Mouse (Mus musculus) midbrain, postnatal 0 days (tissue): ENCODE measurements at regions not wholly inside any gene's neighbourhood (a gene's known extent, or its start where the extent isn't known, plus 50 kb on each side); places are given as distances from the start of the nearest gene placed in this dataset.
A peak's percentile ranks its signal among the peaks of the same experiment; 100 is the strongest.

ENCODE experiments used
- ATAC-seq: fragments of 200-750 bp; cut with Nextera tagmentation; 2 replicates; pipeline ENCODE4 v1.8.0; 2017; ENCODE audit warnings: moderate number of reproducible peaks, mild to moderate bottlenecking, moderate TSS enrichment, moderate library complexity; ENCODE audit not compliant: low FRiP score
- DNase-seq: peaks from one replicate; pipeline ENCODE4 v3.0.0-alpha.2; 2015; ENCODE audit warnings: low spot score
- H3K27ac ChIP-seq: fragments of 300-500 bp; sonication (generic); 2 replicates; pipeline ENCODE4 v1.5.1; 2014; ENCODE audit warnings: low read depth, mild to moderate bottlenecking, low read length, mixed read lengths
- H3K27me3 ChIP-seq: fragments of 300-500 bp; sonication (generic); 2 replicates; pipeline ENCODE4 v1.6.1; 2014; ENCODE audit warnings: low read length, control low read depth, mixed read lengths; ENCODE audit not compliant: insufficient read depth
- H3K36me3 ChIP-seq: fragments of 300-500 bp; sonication (generic); 2 replicates; pipeline ENCODE4 v1.6.1; 2014; ENCODE audit warnings: low read length, control low read depth, mixed read lengths; ENCODE audit not compliant: insufficient read depth
- H3K4me1 ChIP-seq: fragments of 300-500 bp; sonication (generic); 2 replicates; pipeline ENCODE4 v1.6.1; 2014; ENCODE audit warnings: mild to moderate bottlenecking, control low read depth, antibody characterized with exemption, low read length, mixed read lengths; ENCODE audit not compliant: insufficient read depth
- H3K4me2 ChIP-seq: fragments of 300-500 bp; sonication (generic); 2 replicates; pipeline ENCODE4 v1.6.1; 2014; ENCODE audit warnings: low read depth, mild to moderate bottlenecking, low read length, mixed read lengths; ENCODE audit not compliant: poor library complexity, severe bottlenecking
- H3K4me3 ChIP-seq: fragments of 300-500 bp; sonication (generic); 2 replicates; pipeline ENCODE4 v1.5.1; 2014; ENCODE audit warnings: low read depth, mild to moderate bottlenecking, low read length, moderate library complexity
- H3K9ac ChIP-seq: fragments of 300-500 bp; sonication (generic); replicated peaks from 2 replicates; pipeline ENCODE4 v1.6.1; 2014; ENCODE audit warnings: mild to moderate bottlenecking, low read length, moderate library complexity, mixed read lengths; ENCODE audit not compliant: poor library complexity, severe bottlenecking
- H3K9me3 ChIP-seq: fragments of 300-500 bp; sonication (generic); 2 replicates; pipeline ENCODE4 v1.6.1; 2016; ENCODE audit warnings: low read length, control low read depth
- CTCF ChIP-seq: IDR thresholded peaks from 2 replicates; pipeline ENCODE4 v1.5.1; 2016; ENCODE audit warnings: antibody characterized with exemption, mild to moderate bottlenecking
- WGBS: fragments of 180-500 bp; shearing (Covaris S2); extraction: QIAGEN DNeasy Blood & Tissue Kit; methylation state at CpG from one replicate; pipeline ENCODE4 v1.1.7; 2014; 5-methylcytosine and 5-hydroxymethylcytosine counted together

DNA sequence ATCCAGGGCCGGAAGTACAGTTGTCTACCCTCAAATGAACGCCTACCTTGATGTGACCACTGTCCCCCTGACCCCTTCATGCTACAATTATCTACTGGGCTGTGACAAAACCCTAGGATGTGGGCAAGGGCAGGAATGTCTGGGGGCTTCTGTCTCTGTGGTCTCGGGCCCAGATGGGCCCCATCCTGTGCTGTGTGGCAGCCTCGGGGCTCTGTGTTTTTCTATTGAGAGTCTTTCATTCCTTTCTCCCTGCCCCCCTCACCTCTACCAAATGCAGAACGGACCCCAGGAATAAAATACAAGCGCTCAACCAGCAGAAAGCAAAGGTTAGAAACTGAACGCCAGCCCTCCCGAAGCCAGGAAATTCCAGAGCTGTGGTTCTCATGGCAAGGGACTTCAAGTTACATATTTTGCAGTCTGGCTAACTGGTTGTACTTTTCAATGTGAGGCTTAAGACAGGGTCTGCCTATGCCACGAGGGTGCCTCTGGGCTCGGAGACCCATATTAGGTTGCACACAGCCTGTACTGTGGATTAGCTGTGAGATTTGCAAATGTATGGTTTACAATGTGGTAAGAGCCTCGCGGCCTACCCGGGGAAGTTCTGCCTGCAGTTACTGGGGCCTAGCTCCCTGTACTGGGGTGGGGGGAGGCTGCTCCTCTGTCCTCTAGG lies 97.7 kb upstream of the Six2 start:
- TF ChIP-seq CTCF, result no peak
- H3K27me3 ChIP-seq, result no peaks in the 10 kb centered on the region
- H3K4me3 ChIP-seq, result no peak overlapping the region
- no peaks in the 10 kb centered on the region for H3K36me3 ChIP-seq
- H3K9ac ChIP-seq, result no peak overlapping the region
- H3K9me3 ChIP-seq, result no peaks in the 10 kb centered on the region
- no peaks in the 10 kb centered on the region for H3K4me1 ChIP-seq
- no peak overlapping the region for H3K27ac ChIP-seq
- WGBS, result 49% methylated on average over 13 of the region's 13 CpGs
- no peak for ATAC-seq
- no peak overlapping the region for H3K4me2 ChIP-seq
- no peak for DNase-seq

DNA sequence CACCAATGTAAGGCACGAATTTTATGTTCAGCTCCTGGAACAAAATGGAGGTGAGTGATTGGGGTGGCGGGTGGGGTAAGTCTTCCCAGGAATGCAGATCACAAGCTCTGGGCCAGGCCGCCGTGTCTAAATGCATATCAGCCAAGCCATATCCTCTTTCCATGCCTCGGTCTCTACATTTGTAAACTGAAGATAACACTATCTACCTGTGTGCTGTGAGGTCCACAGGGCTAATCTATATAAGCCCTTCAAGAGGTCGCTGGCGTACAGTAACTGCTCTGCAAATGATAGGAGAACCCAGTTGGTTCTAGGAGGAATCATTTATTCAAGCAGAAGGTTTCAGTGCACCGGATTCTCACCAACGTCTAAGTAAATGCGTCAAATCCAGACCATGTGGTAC lies 92.4 kb upstream of the Six2 start:
- H3K4me1 ChIP-seq, result peaks cover 7% of the 10 kb centered on the region; the same call in 1 of the 2 replicates
- H3K27me3 ChIP-seq, result no peaks in the 10 kb centered on the region
- no peak overlapping the region for H3K27ac ChIP-seq
- no peaks in the 10 kb centered on the region for H3K9me3 ChIP-seq
- no peaks in the 10 kb centered on the region for H3K36me3 ChIP-seq
- no peak overlapping the region for H3K4me3 ChIP-seq
- no peak for TF ChIP-seq CTCF
- 94% methylated on average over 10 of the region's 10 CpGs for WGBS
- no peak overlapping the region for H3K4me2 ChIP-seq
- no peak overlapping the region for H3K9ac ChIP-seq
- no peak for DNase-seq
- ATAC-seq, result no peak

DNA sequence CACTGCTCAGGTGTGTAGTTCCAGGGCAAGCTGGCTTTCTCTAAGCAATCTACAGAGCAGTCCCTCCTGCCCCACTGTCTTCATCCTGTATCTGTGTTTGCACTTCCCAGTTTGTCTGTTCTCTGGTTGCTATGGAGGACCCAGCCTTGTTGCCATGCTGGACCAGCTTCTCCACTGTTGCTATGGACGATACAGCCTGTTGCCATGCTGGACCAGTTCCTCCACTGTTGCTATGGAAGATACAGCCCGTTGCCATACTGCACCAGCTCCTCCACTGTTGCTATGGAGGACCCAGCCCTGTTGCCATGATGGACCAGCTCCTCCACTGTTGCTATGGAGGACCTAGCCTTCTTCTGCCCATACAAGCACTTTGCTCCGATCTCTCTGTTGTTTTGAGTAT lies 88.8 kb upstream of the Six2 start:
- no peaks in the 10 kb centered on the region for H3K9me3 ChIP-seq
- no peak for TF ChIP-seq CTCF
- WGBS, result 21% methylated on average over 3 of the region's 3 CpGs
- H3K9ac ChIP-seq, result no peak overlapping the region
- H3K27me3 ChIP-seq, result no peaks in the 10 kb centered on the region
- no peaks in the 10 kb centered on the region for H3K36me3 ChIP-seq
- peak; percentile 96 for ATAC-seq
- DNase-seq, result peak; percentile 86
- H3K4me1 ChIP-seq, result peaks cover 7% of the 10 kb centered on the region; the same call in 1 of the 2 replicates
- H3K27ac ChIP-seq, result peak overlapping the region; percentile 70
- H3K4me3 ChIP-seq, result no peak overlapping the region
- H3K4me2 ChIP-seq, result no peak overlapping the region

DNA sequence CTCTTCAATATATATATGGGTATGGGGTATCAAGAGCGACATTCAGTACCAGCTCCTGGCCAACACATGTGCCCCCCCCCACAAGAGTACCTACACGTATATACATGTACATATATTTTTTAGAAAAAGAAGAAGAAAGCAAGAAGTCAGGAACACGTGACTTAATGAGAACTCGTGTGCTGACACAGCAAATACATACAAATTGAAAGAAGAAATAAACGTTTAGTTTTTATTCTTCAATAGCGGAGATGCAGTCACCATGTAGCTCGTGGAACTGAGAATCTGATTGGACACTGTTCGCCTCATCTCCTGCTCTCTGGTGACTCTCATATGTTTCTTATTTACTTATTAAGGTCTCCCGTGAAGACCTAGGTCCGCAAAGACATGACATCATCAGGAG lies 80.3 kb upstream of the Six2 start:
- Histone ChIP-seq H3K9me3 (no peaks in the 10 kb centered on the region), H3K27me3 (no peaks in the 10 kb centered on the region), H3K36me3 (no peaks in the 10 kb centered on the region), H3K27ac (no peak overlapping the region), H3K4me1 (no peaks in the 10 kb centered on the region), H3K4me2 (no peak overlapping the region), H3K9ac (no peak overlapping the region), H3K4me3 (no peak overlapping the region)
- TF ChIP-seq CTCF, result no peak
- 89% methylated on average over 10 of the region's 10 CpGs for WGBS
- no peak for ATAC-seq
- no peak for DNase-seq

DNA sequence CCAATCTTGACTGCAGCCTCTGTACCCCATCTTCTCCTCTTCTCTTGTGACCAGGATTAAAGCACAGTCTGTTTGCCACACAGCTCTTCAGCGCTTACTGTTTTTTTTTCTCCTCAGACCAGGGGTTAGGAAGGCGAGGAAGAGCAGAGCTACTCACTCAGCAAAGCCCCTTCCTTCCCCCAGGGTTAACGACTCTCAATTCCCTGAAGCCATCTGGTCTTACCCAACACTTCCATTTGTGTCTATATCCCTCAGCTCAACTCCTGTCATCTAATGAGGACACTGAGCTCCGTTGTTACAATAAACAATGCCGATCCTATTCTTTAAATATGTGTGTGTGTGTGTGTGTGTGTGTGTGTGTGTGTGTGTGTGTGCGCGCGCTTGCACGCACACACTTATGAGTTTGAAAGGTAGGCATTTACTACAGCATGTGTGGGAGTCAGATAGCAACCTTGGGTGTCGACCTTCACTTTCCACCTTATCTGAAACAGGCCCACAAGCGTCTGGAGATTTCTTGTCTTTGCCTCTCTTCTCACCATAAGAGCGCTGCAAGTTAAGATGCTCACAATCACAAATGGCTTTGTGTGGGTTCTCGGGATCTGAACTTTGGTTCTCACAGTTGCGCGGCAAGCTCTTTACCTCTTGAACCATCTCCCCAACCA lies 79.3 kb upstream of the Six2 start:
- WGBS, result 85% methylated on average over 15 of the region's 15 CpGs
- TF ChIP-seq CTCF, result no peak
- no peaks in the 10 kb centered on the region for H3K4me1 ChIP-seq
- DNase-seq (no peak), ATAC-seq (no peak)
- H3K9me3 ChIP-seq, result no peaks in the 10 kb centered on the region
- no peak overlapping the region for H3K9ac ChIP-seq
- no peaks in the 10 kb centered on the region for H3K27me3 ChIP-seq
- H3K36me3 ChIP-seq, result no peaks in the 10 kb centered on the region
- no peak overlapping the region for H3K4me2 ChIP-seq
- H3K4me3 ChIP-seq, result no peak overlapping the region
- no peak overlapping the region for H3K27ac ChIP-seq

DNA sequence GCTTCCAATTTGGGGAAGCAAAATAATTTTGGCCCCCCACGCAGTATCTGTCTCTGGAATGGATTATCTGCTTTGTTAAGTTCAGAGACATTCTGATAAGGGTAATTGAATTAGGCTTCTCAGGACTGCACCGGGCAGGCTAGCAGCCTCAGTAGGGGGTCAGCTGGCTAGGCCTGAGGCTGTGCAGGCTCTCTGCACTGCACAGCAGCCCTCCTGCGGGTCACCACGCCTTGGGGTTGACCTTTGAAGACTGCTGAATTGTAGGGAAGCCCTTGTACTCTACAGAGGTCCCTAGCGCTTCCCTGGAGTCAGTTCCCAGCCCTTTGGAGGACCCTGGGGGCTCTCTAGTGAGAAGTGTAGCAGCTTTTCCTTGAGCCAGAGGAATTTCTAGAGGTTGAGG lies 78.5 kb upstream of the Six2 start:
- Histone ChIP-seq H3K9ac (no peak overlapping the region), H3K27me3 (no peaks in the 10 kb centered on the region), H3K9me3 (no peaks in the 10 kb centered on the region), H3K27ac (no peak overlapping the region), H3K4me2 (no peak overlapping the region), H3K4me1 (no peaks in the 10 kb centered on the region), H3K36me3 (no peaks in the 10 kb centered on the region), H3K4me3 (no peak overlapping the region)
- ATAC-seq (no peak), DNase-seq (no peak)
- WGBS, result 13% methylated on average over 5 of the region's 5 CpGs
- no peak for TF ChIP-seq CTCF
